Mouse (Mus musculus) cortical plate, adult 2 months (tissue): Measurements from ENCODE around the gene Hoga1. TPM values are rescaled to one million over a fixed set of nuclear protein-coding genes. Genes with fewer than 3 reads are reported as not detected.
A peak's percentile ranks its signal among the peaks of the same experiment; 100 is the strongest.

ENCODE experiments used
- H3K27ac ChIP-seq: fragments of 200-500 bp; 2 replicates; pipeline ENCODE4 v1.5.1; 2012; ENCODE audit warnings: low read length, control low read depth, inconsistent platforms; ENCODE audit not compliant: insufficient read depth
- H3K4me1 ChIP-seq: fragments of 200-500 bp; 2 replicates; pipeline ENCODE4 v1.6.1; 2011; ENCODE audit warnings: low read length; ENCODE audit not compliant: control insufficient read depth, insufficient read depth
- H3K4me3 ChIP-seq: fragments of 200-500 bp; 2 replicates; pipeline ENCODE4 v1.5.1; 2011; ENCODE audit warnings: mild to moderate bottlenecking, low read length, control low read depth; ENCODE audit not compliant: insufficient read depth
- CTCF ChIP-seq: fragments of 200-500 bp; IDR thresholded peaks from 2 replicates; pipeline ENCODE4 v1.5.1; 2011; ENCODE audit warnings: mild to moderate bottlenecking, control low read depth, low read length; ENCODE audit not compliant: insufficient read depth; ENCODE audit errors: extremely low read depth
- POLR2A ChIP-seq: fragments of 200-500 bp; IDR thresholded peaks from 2 replicates; pipeline ENCODE4 v1.6.1; 2011; ENCODE audit warnings: mild to moderate bottlenecking, low read length, control low read depth; ENCODE audit not compliant: insufficient read depth; ENCODE audit errors: extremely low read depth
- polyA plus RNA-seq: library from polyadenylated mRNA; depleted of rRNA; stranded (reverse); fragments of >200 nt; gene quantifications from 2 replicates; pipeline ENCODE4 v1.2.3, GENCODE M21; 2012; rRNA removed

The Hoga1 gene
- 1.4 and 1.9 TPM in 2 replicates for polyA plus RNA-seq

GRCm38 (mm10) chr19:42045269-42046102 lies at the start of gene Hoga1:
Gene Hoga1, plus strand, starts transcription at chr19:42045610.
- TF ChIP-seq CTCF (peak; percentile 42), POLR2A (no peak)
- no peak within 1 kb of the TSS for H3K4me3 ChIP-seq
- no peaks in the 10 kb centered on the region for H3K4me1 ChIP-seq
- no peak within 1 kb of the TSS for H3K27ac ChIP-seq

GRCm38 (mm10) chr19:41997090-41997489 lies 48.3 kb upstream of the Hoga1 start:
- no peak overlapping the region for H3K27ac ChIP-seq
- peaks cover 2% of the 10 kb centered on the region for H3K4me1 ChIP-seq
- TF ChIP-seq POLR2A (no peak), CTCF (no peak)
- H3K4me3 ChIP-seq, result no peak overlapping the region

GRCm38 (mm10) chr19:41998770-41999548 lies 46.5 kb upstream of the Hoga1 start:
- TF ChIP-seq CTCF (no peak), POLR2A (no peak)
- H3K4me3 ChIP-seq, result no peak overlapping the region
- no peak overlapping the region for H3K27ac ChIP-seq
- H3K4me1 ChIP-seq, result no peaks in the 10 kb centered on the region; the same call in 1 of the 2 replicates

DNA sequence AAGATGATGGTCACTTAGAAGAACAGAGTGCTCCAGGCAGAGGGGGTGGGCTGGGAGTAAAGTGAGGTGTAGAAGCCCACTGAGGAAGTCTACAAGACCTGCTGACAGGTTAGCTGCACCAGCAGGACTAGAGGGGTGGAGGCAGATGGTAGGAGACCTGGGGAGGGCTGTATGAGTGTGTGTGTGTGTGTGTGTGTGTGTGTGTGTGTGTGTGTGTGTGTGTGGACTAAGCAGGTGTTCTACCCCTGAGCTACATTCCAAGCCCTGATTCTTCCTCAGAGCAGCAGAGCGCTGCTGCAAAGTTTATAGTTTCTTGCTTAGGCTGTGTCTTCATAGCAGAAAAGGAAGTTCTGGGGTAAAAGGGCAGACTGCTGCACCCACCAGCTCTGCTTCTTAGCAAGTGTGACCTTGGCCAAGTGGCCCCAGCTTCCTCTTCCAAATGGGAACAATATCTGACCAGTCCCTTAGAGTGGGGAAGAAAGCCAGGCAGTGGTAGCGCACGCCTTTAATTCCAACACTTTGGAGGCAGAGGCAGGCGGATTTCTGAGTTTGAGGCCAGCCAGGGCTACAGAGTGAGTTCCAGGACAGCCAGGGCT lies 45.6 kb upstream of the Hoga1 start:
- Histone ChIP-seq H3K4me3 (no peak overlapping the region), H3K27ac (no peak overlapping the region), H3K4me1 (no peaks in the 10 kb centered on the region; the same call in 1 of the 2 replicates)
- TF ChIP-seq POLR2A, result no peak
- TF ChIP-seq CTCF, result no peak

- H3K4me3 ChIP-seq, result no peak overlapping the region
- TF ChIP-seq CTCF (no peak), POLR2A (no peak)
- no peaks in the 10 kb centered on the region; the same call in 1 of the 2 replicates for H3K4me1 ChIP-seq
- H3K27ac ChIP-seq, result no peak overlapping the region
These were observed 44.9 kb upstream of the Hoga1 start for GRCm38 (mm10) chr19:42000446-42000958.

DNA sequence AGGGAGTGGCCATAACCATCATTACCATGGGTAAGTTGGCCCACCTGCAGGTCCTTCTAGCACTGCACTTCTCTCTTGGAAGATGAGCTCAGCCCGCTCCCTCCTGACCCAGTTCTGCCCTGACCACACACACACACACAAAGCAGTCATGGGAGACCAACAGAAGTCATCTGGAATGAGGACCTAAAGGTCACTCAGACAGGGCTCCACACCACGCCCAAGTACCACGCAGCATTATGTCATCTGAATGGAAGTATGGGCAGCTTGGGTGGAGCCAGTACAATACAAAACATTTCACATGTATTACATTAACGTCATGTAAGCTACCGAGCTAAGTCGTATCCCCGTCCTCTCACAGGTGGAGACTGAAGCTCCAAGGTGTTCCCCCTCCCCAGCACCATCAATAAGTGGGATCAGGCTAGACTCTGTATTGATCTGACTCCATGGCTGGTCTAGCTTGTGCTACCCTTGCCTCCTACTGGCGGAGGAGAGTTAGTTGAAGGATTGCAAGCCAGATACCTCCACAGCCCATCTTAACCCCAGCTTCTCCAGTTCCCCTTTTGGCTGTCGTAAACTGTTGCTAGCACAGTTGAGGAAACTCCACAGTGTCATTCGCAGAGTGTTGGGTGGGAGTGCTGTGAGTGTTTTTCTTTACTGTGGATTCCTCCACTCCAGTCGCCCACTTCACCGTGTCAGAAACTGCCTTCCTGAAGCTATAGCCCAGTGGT lies 44.0 kb upstream of the Hoga1 start:
- TF ChIP-seq POLR2A (no peak), CTCF (no peak)
- Histone ChIP-seq H3K27ac (no peak overlapping the region), H3K4me1 (no peaks in the 10 kb centered on the region; the same call in 1 of the 2 replicates), H3K4me3 (no peak overlapping the region)

DNA sequence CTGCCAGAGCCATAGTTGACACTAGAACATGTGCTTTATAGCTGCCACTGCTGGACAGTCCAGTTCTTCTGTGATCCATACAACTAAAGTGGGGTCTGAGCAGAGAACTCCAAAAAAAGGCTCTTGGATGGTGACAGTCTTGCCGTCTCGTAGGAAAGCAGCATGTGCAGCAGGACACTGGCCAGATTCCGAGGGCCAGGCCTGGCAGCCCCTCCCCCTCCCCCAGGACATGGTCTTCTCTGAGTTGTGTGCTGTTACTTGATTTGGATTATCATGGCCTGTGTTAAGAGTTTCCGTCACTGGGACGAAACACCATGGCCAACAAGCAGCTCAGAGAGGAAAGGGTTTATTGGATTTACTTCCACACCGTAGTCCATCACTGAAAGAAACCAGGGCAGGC lies 41.2 kb upstream of the Hoga1 start:
- Histone ChIP-seq H3K4me3 (no peak overlapping the region), H3K4me1 (no peaks in the 10 kb centered on the region; the same call in 1 of the 2 replicates), H3K27ac (no peak overlapping the region)
- TF ChIP-seq POLR2A (no peak), CTCF (no peak)

- no peaks in the 10 kb centered on the region for H3K4me1 ChIP-seq
- H3K4me3 ChIP-seq, result no peak overlapping the region
- TF ChIP-seq CTCF, result no peak
- TF ChIP-seq POLR2A, result no peak
- H3K27ac ChIP-seq, result no peak overlapping the region; the same call in 1 of the 2 replicates
These were observed 39.8 kb upstream of the Hoga1 start for GRCm38 (mm10) chr19:42005616-42006015.
